Mouse (Mus musculus): ENCODE data around the gene Nrip1. TPM values are rescaled to one million over a fixed set of nuclear protein-coding genes. Genes with fewer than 3 reads are reported as not detected.

Gene Nrip1
- polyA plus RNA-seq, 1 experiment from 2014 or later: 24.3 TPM

DNA sequence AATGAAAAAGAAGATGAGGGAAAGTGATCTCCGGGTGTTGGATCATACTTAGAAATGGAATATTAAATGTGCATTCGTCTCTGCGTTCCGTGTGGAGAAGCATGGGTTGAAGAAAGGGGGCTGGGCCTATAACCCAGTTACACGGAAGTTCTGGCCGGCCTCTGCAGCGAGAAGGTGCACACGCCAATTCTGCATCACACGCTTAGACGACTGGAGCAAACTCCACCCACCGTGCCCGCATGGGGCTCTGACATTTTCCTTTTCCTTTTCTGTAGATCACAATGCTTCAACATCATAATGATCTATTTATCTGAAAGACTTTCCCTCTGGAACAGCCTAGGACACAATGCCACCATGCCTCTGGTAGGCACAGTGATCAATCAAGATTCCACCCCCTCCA is 16.5 kb downstream of the Nrip1 start:
- Histone ChIP-seq H3K36me3 (ENCODE audit: control insufficient read depth, insufficient read depth, low read length) (no peaks in the 10 kb centered on the region), H3K9ac (ENCODE audit: low read length) (no peak overlapping the region), H3K4me1 (ENCODE audit: control insufficient read depth, insufficient read depth, low read length) (no peaks in the 10 kb centered on the region; the same call in 1 of the 2 replicates), H3K9me3 (ENCODE audit: control insufficient read depth, low read length) (no peaks in the 10 kb centered on the region), H3K27me3 (ENCODE audit: control insufficient read depth, insufficient read depth, low read length) (no peaks in the 10 kb centered on the region), H3K27ac (ENCODE audit: low read depth, low read length) (no peak overlapping the region), H3K4me2 (no peak overlapping the region), H3K4me3 (ENCODE audit: low read depth, low read length) (no peak overlapping the region)
- no peak for DNase-seq (ENCODE audit: low spot score, missing footprints)
- 94% methylated on average over 12 of the region's 12 CpGs for WGBS
- no peak for ATAC-seq (ENCODE audit: low FRiP score)

DNA sequence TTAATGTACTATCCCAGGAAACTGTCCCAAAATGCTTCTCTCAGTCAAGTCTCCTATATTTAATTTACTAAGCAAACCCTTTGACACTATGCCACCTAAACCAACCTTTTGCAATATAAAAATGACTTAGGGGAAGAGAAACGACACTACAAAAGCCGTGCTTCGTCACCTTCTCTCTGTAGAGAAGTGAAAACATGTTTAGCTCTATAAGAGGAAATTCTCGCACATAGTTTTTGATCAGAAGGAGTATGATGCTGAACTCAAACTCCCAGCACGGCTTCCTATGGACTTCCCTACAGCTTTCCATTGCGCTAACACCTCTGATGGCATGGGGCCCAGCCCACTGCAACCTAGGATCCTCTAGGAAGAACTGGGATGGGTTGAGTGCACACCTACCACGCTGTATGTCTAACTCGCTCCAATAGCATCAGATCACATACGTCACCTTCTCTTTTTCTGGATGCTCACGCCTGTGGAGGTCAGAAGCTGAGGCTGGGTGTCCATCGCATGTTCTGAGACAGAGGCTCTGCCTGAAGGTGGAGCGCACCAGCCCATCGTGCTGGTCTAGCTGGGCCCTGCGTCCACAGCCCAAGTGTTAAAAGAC is 17.6 kb downstream of the Nrip1 start:
- Histone ChIP-seq H3K36me3 (ENCODE audit: control insufficient read depth, insufficient read depth, low read length) (no peaks in the 10 kb centered on the region), H3K9ac (ENCODE audit: low read length) (no peak overlapping the region), H3K4me1 (ENCODE audit: control insufficient read depth, insufficient read depth, low read length) (no peaks in the 10 kb centered on the region; the same call in 1 of the 2 replicates), H3K4me2 (no peak overlapping the region), H3K9me3 (ENCODE audit: control insufficient read depth, low read length) (no peaks in the 10 kb centered on the region), H3K27me3 (ENCODE audit: control insufficient read depth, insufficient read depth, low read length) (no peaks in the 10 kb centered on the region), H3K4me3 (ENCODE audit: low read depth, low read length) (no peak overlapping the region), H3K27ac (ENCODE audit: low read depth, low read length) (no peak overlapping the region)
- 95% methylated on average over 14 of the region's 14 CpGs for WGBS
- ATAC-seq (ENCODE audit: low FRiP score): no peak
- DNase-seq (ENCODE audit: low spot score, missing footprints): no peak

DNA sequence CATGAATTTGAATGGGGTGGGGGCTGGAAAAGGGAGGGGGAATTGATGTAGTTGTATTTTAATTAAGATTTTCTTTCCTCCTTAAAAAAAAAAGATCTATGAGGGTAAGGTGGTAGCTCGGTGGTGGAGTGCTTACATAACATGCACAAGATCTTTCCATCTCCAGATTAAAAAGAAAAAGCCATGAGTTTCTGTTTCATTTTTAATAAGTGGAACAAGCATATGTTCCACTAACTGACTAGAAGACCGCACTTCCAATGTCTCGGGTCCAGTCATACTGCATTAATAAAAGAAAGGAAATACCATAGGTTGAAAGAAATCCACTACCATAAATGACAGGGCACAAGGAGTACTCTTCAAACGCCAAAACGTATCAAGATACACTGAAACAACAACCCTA is 18.4 kb downstream of the Nrip1 start:
- Histone ChIP-seq H3K9ac (ENCODE audit: low read length) (no peak overlapping the region), H3K36me3 (ENCODE audit: control insufficient read depth, insufficient read depth, low read length) (no peaks in the 10 kb centered on the region), H3K9me3 (ENCODE audit: control insufficient read depth, low read length) (no peaks in the 10 kb centered on the region), H3K27me3 (ENCODE audit: control insufficient read depth, insufficient read depth, low read length) (no peaks in the 10 kb centered on the region), H3K4me1 (ENCODE audit: control insufficient read depth, insufficient read depth, low read length) (no peaks in the 10 kb centered on the region; the same call in 1 of the 2 replicates), H3K4me3 (ENCODE audit: low read depth, low read length) (no peak overlapping the region), H3K4me2 (no peak overlapping the region), H3K27ac (ENCODE audit: low read depth, low read length) (no peak overlapping the region)
- no peak for ATAC-seq (ENCODE audit: low FRiP score)
- 90% methylated on average over 5 of the region's 5 CpGs for WGBS
- no peak for DNase-seq (ENCODE audit: low spot score, missing footprints)

DNA sequence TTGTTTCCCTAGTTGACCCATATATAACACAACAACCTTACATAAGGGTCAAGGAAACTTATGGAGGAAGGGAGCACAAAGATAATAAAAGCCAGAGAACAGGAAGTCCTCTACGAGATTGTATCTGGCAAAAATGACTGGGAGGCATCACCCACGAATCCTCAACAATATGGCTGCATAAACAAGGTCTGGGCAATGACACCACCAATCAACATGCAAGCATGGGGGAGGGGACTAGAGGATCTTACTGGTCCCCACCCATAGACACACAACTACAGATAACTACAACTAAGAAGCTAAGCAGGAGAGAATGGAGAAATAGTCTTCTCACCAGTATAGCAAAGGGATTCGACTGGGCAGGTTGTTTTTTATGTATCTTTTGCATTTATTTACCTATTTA is 18.8 kb downstream of the Nrip1 start:
- Histone ChIP-seq H3K4me3 (ENCODE audit: low read depth, low read length) (no peak overlapping the region), H3K4me1 (ENCODE audit: control insufficient read depth, insufficient read depth, low read length) (no peaks in the 10 kb centered on the region; the same call in 1 of the 2 replicates), H3K4me2 (no peak overlapping the region), H3K36me3 (ENCODE audit: control insufficient read depth, insufficient read depth, low read length) (no peaks in the 10 kb centered on the region), H3K9ac (ENCODE audit: low read length) (no peak overlapping the region), H3K27me3 (ENCODE audit: control insufficient read depth, insufficient read depth, low read length) (no peaks in the 10 kb centered on the region), H3K27ac (ENCODE audit: low read depth, low read length) (no peak overlapping the region), H3K9me3 (ENCODE audit: control insufficient read depth, low read length) (no peaks in the 10 kb centered on the region)
- ATAC-seq (ENCODE audit: low FRiP score) (no peak), DNase-seq (ENCODE audit: low spot score, missing footprints) (no peak)
- WGBS: 87% methylated on average over 3 of the region's 3 CpGs

DNA sequence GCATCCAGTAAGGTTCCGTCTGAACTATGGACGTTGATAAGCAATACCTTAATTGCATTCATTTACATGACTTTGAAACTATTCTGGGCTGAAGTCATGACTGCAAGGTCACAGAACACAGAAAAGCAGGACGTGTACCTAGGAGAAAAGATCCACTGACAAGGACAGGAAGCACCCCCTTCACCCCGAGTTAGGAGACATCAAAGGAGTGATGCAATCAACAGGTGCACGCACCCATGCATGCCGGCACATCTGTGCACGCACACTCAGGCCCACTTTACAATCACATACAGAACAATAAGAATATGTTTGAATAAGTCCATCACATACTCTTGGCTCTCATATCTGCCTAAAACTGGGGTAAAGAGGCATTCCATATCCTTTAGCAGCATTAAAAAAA is 19.3 kb downstream of the Nrip1 start:
- H3K4me2 ChIP-seq: no peak overlapping the region
- H3K4me3 ChIP-seq (ENCODE audit: low read depth, low read length): no peak overlapping the region
- ATAC-seq (ENCODE audit: low FRiP score) (no peak), DNase-seq (ENCODE audit: low spot score, missing footprints) (no peak)
- H3K9ac ChIP-seq (ENCODE audit: low read length): no peak overlapping the region
- no peaks in the 10 kb centered on the region for H3K9me3 ChIP-seq (ENCODE audit: control insufficient read depth, low read length)
- no peak overlapping the region for H3K27ac ChIP-seq (ENCODE audit: low read depth, low read length)
- WGBS: 88% methylated on average over 7 of the region's 7 CpGs
- H3K36me3 ChIP-seq (ENCODE audit: control insufficient read depth, insufficient read depth, low read length): no peaks in the 10 kb centered on the region
- no peaks in the 10 kb centered on the region for H3K27me3 ChIP-seq (ENCODE audit: control insufficient read depth, insufficient read depth, low read length)
- no peaks in the 10 kb centered on the region; the same call in 1 of the 2 replicates for H3K4me1 ChIP-seq (ENCODE audit: control insufficient read depth, insufficient read depth, low read length)

DNA sequence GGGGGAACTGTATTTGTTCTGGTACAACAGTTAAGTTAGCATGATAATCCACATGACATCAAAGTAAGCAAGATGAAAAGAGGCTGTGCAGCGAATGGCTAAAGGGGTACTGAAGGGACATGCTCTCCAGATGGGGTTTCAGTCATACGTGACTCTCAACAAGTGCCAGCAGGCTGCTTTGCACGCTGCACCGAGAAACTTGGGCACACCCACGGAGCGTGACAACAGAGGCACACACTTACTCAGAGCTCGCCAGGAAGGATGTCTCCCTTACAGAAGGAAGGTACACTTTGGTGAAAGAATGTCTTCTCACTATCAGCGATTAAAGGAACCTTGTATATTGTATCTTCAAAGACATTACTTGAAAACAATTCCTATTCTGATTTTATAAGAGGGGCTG is 22.7 kb downstream of the Nrip1 start:
- no peak for DNase-seq (ENCODE audit: low spot score, missing footprints)
- no peaks in the 10 kb centered on the region for H3K4me1 ChIP-seq (ENCODE audit: control insufficient read depth, insufficient read depth, low read length)
- no peak overlapping the region for H3K9ac ChIP-seq (ENCODE audit: low read length)
- 87% methylated on average over 8 of the region's 8 CpGs for WGBS
- H3K27me3 ChIP-seq (ENCODE audit: control insufficient read depth, insufficient read depth, low read length): no peaks in the 10 kb centered on the region
- H3K4me2 ChIP-seq: no peak overlapping the region
- H3K4me3 ChIP-seq (ENCODE audit: low read depth, low read length): no peak overlapping the region
- H3K27ac ChIP-seq (ENCODE audit: low read depth, low read length): no peak overlapping the region
- no peaks in the 10 kb centered on the region for H3K36me3 ChIP-seq (ENCODE audit: control insufficient read depth, insufficient read depth, low read length)
- H3K9me3 ChIP-seq (ENCODE audit: control insufficient read depth, low read length): no peaks in the 10 kb centered on the region
- ATAC-seq (ENCODE audit: low FRiP score): no peak

DNA sequence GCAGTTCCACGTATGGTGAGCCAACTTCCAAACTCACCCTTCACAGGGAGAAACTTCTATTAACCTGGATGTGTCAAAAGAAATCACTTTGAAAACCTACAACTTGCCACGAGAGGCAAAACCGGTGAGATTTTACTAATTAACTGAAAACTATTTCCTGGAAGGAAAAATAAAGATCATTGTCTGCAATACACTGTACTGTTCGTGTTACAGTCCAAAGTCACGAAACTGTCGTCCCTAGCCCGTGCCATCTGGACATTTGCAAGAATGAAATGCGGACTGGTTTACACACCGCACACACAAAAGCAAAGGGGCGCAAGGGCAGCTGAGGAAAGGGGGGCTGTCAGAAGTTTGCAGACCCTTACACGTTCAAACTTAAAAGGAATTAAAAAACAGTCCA is 24.6 kb downstream of the Nrip1 start:
- Histone ChIP-seq H3K9ac (ENCODE audit: low read length) (no peak overlapping the region), H3K27ac (ENCODE audit: low read depth, low read length) (no peak overlapping the region), H3K36me3 (ENCODE audit: control insufficient read depth, insufficient read depth, low read length) (peaks cover 2% of the 10 kb centered on the region; the same call in 1 of the 2 replicates), H3K27me3 (ENCODE audit: control insufficient read depth, insufficient read depth, low read length) (no peaks in the 10 kb centered on the region), H3K4me3 (ENCODE audit: low read depth, low read length) (no peak overlapping the region), H3K4me2 (no peak overlapping the region), H3K9me3 (ENCODE audit: control insufficient read depth, low read length) (peaks cover 4% of the 10 kb centered on the region; the same call in 1 of the 2 replicates), H3K4me1 (ENCODE audit: control insufficient read depth, insufficient read depth, low read length) (no peaks in the 10 kb centered on the region)
- no peak for ATAC-seq (ENCODE audit: low FRiP score)
- DNase-seq (ENCODE audit: low spot score, missing footprints): no peak
- WGBS: 89% methylated on average over 11 of the region's 11 CpGs

DNA sequence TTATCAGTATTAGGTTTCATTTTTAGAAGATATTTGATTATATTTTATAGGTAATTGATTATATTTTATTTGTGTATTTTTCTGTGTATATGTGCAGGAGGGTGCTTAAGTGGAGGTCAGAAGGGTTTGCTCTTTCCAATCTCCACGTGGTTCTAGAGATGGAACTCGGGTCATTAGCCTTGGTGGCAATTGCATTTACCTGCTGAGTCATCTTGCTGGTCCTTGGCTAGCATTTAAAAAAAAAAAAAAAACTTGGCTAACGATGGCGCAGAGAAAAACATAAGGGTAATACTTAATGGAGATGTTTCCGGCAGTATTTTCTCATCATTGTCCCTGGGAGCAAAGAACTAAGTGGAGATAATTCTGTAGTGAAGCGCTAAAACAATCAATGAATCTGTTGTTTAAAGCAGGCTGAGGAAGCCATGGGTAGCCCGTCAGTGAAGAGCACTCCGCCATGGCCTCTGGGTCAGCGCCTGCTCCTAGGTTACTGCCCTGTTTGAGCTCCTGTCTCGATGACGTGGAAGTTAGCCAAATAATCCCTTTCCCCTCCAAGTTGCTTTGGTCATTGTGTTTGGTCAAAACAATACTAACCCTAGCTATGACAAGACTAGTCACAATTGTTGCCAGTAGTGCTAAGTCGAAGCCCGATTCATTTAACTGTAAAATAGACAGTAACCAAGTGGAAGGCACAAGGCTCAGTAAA is 25.8 kb downstream of the Nrip1 start:
- H3K4me2 ChIP-seq: no peak overlapping the region
- H3K27ac ChIP-seq (ENCODE audit: low read depth, low read length): no peak overlapping the region
- DNase-seq (ENCODE audit: low spot score, missing footprints): no peak
- no peak for ATAC-seq (ENCODE audit: low FRiP score)
- H3K9ac ChIP-seq (ENCODE audit: low read length): no peak overlapping the region
- peaks cover 8% of the 10 kb centered on the region; the same call in 1 of the 2 replicates for H3K9me3 ChIP-seq (ENCODE audit: control insufficient read depth, low read length)
- peaks cover 5% of the 10 kb centered on the region; the same call in 1 of the 2 replicates for H3K36me3 ChIP-seq (ENCODE audit: control insufficient read depth, insufficient read depth, low read length)
- H3K4me1 ChIP-seq (ENCODE audit: control insufficient read depth, insufficient read depth, low read length): no peaks in the 10 kb centered on the region
- WGBS: 83% methylated on average over 13 of the region's 13 CpGs
- H3K4me3 ChIP-seq (ENCODE audit: low read depth, low read length): no peak overlapping the region
- no peaks in the 10 kb centered on the region for H3K27me3 ChIP-seq (ENCODE audit: control insufficient read depth, insufficient read depth, low read length)

DNA sequence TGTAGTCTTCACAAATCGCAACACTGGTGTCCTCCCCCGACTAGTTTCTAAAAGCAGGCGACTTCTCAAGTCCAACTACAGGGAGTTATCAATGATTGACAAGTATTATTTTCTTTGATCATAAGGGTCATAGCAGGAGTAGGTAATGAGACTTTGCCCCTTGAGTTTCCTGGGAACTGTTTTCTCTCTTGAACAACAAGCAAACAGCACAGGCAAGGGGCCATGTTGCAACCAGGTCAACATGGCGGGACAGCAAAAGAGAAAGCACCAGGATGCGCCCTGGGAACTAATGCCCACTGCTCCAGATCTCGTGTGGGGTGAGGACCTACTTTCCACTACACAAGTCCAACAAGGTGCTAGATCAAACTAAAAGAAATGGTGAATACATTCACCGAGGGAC is 27.3 kb downstream of the Nrip1 start:
- DNase-seq (ENCODE audit: low spot score, missing footprints): no peak
- Histone ChIP-seq H3K4me3 (ENCODE audit: low read depth, low read length) (no peak overlapping the region), H3K27me3 (ENCODE audit: control insufficient read depth, insufficient read depth, low read length) (no peaks in the 10 kb centered on the region), H3K4me1 (ENCODE audit: control insufficient read depth, insufficient read depth, low read length) (no peaks in the 10 kb centered on the region), H3K36me3 (ENCODE audit: control insufficient read depth, insufficient read depth, low read length) (peaks cover 5% of the 10 kb centered on the region; the same call in 1 of the 2 replicates), H3K27ac (ENCODE audit: low read depth, low read length) (no peak overlapping the region), H3K9ac (ENCODE audit: low read length) (no peak overlapping the region), H3K9me3 (ENCODE audit: control insufficient read depth, low read length) (peaks cover 8% of the 10 kb centered on the region; the same call in 1 of the 2 replicates), H3K4me2 (no peak overlapping the region)
- WGBS: 93% methylated on average over 7 of the region's 7 CpGs
- no peak for ATAC-seq (ENCODE audit: low FRiP score)

Measured in midbrain, embryonic 11.5 days (tissue).